Mouse (Mus musculus): ENCODE results near the gene Rasgrf2.

GRCm38 (mm10) chr13:91908202-91908980 lies 223.1 kb downstream of the Rasgrf2 start:
- TF ChIP-seq CTCF (IDR thresholded peaks at IDR 0.05; ENCODE audit: control insufficient read depth, insufficient read depth, insufficient read length) (peak; percentile 64), USF1 (IDR thresholded peaks at IDR 0.05; ENCODE audit: low read depth) (no peak), MAX (IDR thresholded peaks at IDR 0.05) (no peak)

All from C2C12 (cell line).